Mouse (Mus musculus): ENCODE results near the gene Lrrc8d. TPM values are rescaled to one million over a fixed set of nuclear protein-coding genes. Genes with fewer than 3 reads are reported as not detected.

The Lrrc8d gene
- 28.6 and 33.4 TPM in 2 replicates for polyA plus RNA-seq (2015; fragmentation: Nextera tagmentation; extraction: Ambion mirVana)

DNA sequence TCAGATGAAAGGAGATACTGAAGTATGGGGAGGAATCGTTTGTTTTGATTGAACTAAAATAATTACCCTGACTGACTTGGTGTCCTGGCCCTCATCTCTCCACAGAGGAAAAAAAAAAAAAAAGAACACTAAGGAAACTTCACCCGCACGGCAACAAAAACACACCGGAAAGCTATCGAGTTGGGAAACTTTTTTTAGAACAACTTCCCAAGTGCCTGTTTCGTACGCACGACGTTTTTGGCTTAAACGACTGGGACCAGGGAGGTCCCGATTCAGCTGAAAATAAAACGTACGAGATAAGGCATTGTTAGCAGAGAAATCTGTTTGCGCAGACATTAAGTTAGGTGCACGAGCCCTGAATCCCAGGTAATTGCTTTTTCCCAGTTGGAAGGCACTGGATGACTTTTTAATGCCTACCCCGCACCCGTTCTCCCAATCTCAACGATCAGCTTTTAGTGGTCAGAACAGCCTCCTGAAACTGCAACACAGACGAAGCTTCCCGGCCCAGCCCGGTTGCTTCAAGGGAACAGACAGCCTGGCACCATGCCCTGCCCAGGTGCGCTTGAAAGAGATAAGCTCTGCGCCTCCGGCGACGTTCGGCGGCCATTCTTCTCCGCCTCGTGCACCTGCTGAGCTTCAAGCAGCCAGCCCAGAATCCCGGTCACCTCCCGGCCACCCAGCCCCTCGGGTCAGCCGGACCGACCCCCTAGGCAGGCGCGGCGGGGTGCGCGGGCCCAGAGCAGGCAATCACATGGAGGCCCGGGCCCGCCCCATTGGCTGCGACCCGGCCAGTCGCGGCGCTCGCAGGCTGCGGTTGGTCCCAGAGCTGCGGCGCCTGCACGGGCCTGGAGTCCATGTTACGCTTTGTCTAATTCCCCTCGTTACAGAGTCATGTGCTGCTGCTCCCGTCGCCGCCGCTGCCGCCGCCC is at the start of gene Lrrc8d:
Gene Lrrc8d (plus strand): TSS at position 829 of the 929 bp plus-strand sequence.
- 1% methylated on average over 60 of the region's 60 CpGs for WGBS
- peak within 1 kb of the TSS; percentile 90 for H3K4me2 ChIP-seq (replicated peaks; ENCODE audit: low read depth, low read length)

GRCm38 (mm10) chr5:105650728-105651479 is 48.9 kb upstream of the Lrrc8d start:
- no peaks in the 10 kb centered on the region for H3K27me3 ChIP-seq (ENCODE audit: insufficient read depth, low read length)
- H3K4me1 ChIP-seq (ENCODE audit: insufficient read depth, low read length), result peaks cover 18% of the 10 kb centered on the region; the same call in 1 of the 2 replicates
- no peaks in the 10 kb centered on the region for H3K9me3 ChIP-seq (ENCODE audit: low read length)
- no peak for ATAC-seq (ENCODE audit: low FRiP score, low TSS enrichment)
- WGBS, result 81% methylated on average over 8 of the region's 8 CpGs
- H3K36me3 ChIP-seq (ENCODE audit: insufficient read depth, low read length), result no peaks in the 10 kb centered on the region
- peak overlapping the region; percentile 47; the same call in 1 of the 2 replicates for H3K27ac ChIP-seq (ENCODE audit: low read length)
- peak overlapping the region; percentile 24; the same call in 1 of the 2 replicates for H3K9ac ChIP-seq (replicated peaks; ENCODE audit: low read length)
- H3K4me3 ChIP-seq (ENCODE audit: low read length), result no peak overlapping the region; the same call in 1 of the 2 replicates
- peak overlapping the region; percentile 36 for H3K4me2 ChIP-seq (replicated peaks; ENCODE audit: low read depth, low read length)

More for the DNA sequence above, at the start of gene Lrrc8d:
- H3K9me3 ChIP-seq (ENCODE audit: low read length), result no peaks in the 10 kb centered on the region
- peak within 1 kb of the TSS; percentile 88 for H3K4me3 ChIP-seq (ENCODE audit: low read length)
- no peaks in the 10 kb centered on the region for H3K36me3 ChIP-seq (ENCODE audit: insufficient read depth, low read length)
- H3K9ac ChIP-seq (replicated peaks; ENCODE audit: low read length), result peak within 1 kb of the TSS; percentile 97
- peak within 1 kb of the TSS; percentile 98 for H3K27ac ChIP-seq (ENCODE audit: low read length)
- ATAC-seq (ENCODE audit: low FRiP score, low TSS enrichment), result peak; percentile 92
- peaks cover 41% of the 10 kb centered on the region for H3K4me1 ChIP-seq (ENCODE audit: insufficient read depth, low read length)
- no peaks in the 10 kb centered on the region for H3K27me3 ChIP-seq (ENCODE audit: insufficient read depth, low read length)

GRCm38 (mm10) chr5:105651561-105651991 is 48.2 kb upstream of the Lrrc8d start:
- peaks cover 18% of the 10 kb centered on the region; the same call in 1 of the 2 replicates for H3K4me1 ChIP-seq (ENCODE audit: insufficient read depth, low read length)
- H3K4me3 ChIP-seq (ENCODE audit: low read length), result no peak overlapping the region; the same call in 1 of the 2 replicates
- no peaks in the 10 kb centered on the region for H3K27me3 ChIP-seq (ENCODE audit: insufficient read depth, low read length)
- WGBS, result 16% methylated on average over 11 of the region's 11 CpGs
- H3K9me3 ChIP-seq (ENCODE audit: low read length), result no peaks in the 10 kb centered on the region
- H3K4me2 ChIP-seq (replicated peaks; ENCODE audit: low read depth, low read length), result peak overlapping the region; percentile 36
- H3K9ac ChIP-seq (replicated peaks; ENCODE audit: low read length), result peak overlapping the region; percentile 24; the same call in 1 of the 2 replicates
- peak overlapping the region; percentile 47; the same call in 1 of the 2 replicates for H3K27ac ChIP-seq (ENCODE audit: low read length)
- no peaks in the 10 kb centered on the region for H3K36me3 ChIP-seq (ENCODE audit: insufficient read depth, low read length)
- no peak for ATAC-seq (ENCODE audit: low FRiP score, low TSS enrichment)

- Histone ChIP-seq H3K4me3 (ENCODE audit: low read length) (no peak overlapping the region), H3K27me3 (ENCODE audit: insufficient read depth, low read length) (no peaks in the 10 kb centered on the region), H3K9me3 (ENCODE audit: low read length) (no peaks in the 10 kb centered on the region), H3K36me3 (ENCODE audit: insufficient read depth, low read length) (no peaks in the 10 kb centered on the region), H3K4me1 (ENCODE audit: insufficient read depth, low read length) (peaks cover 13% of the 10 kb centered on the region; the same call in 1 of the 2 replicates), H3K9ac (replicated peaks; ENCODE audit: low read length) (no peak overlapping the region; the same call in 1 of the 2 replicates), H3K27ac (ENCODE audit: low read length) (no peak overlapping the region), H3K4me2 (replicated peaks; ENCODE audit: low read depth, low read length) (peak overlapping the region; percentile 36; the same call in 1 of the 2 replicates)
- WGBS, result 23% methylated on average over 15 of the region's 15 CpGs
- ATAC-seq (ENCODE audit: low FRiP score, low TSS enrichment), result peak; percentile 82
These were observed 45.3 kb upstream of the Lrrc8d start for GRCm38 (mm10) chr5:105654237-105655063.

DNA sequence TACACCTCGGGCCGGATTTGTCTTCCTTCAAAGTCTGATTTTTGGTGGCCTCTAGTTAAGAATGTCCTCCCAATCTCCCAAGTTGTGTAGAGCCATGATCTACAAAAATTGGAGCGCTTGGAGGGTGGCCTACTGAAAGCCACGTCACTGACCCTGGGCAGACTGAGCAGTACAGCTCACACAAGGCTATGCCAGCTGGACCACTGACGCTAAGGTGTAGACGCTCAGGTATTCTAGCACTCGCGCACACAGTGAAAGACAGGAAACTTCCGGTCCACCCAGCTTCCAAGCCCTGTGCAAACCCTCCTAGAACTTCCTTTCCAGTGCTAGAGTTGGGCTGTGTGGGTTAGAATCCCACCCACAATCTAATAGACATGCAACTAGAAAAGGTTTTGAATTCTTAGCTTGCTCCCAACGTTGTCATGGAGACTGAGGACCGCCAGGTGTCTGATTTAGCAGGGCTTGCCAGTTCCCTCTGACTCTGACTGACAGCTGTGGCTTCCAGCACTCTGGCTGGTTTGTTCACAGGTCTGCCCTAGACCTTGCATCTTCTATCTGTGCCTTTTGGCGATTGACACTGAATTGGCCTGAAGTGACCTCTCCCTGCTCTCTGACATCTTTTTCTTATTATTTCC is 44.6 kb upstream of the Lrrc8d start:
- Histone ChIP-seq H3K4me1 (ENCODE audit: insufficient read depth, low read length) (peaks cover 13% of the 10 kb centered on the region; the same call in 1 of the 2 replicates), H3K9ac (replicated peaks; ENCODE audit: low read length) (no peak overlapping the region), H3K27me3 (ENCODE audit: insufficient read depth, low read length) (no peaks in the 10 kb centered on the region), H3K4me3 (ENCODE audit: low read length) (no peak overlapping the region), H3K27ac (ENCODE audit: low read length) (no peak overlapping the region), H3K4me2 (replicated peaks; ENCODE audit: low read depth, low read length) (no peak overlapping the region), H3K36me3 (ENCODE audit: insufficient read depth, low read length) (no peaks in the 10 kb centered on the region), H3K9me3 (ENCODE audit: low read length) (no peaks in the 10 kb centered on the region)
- no peak; the same call in 1 of the 2 replicates for ATAC-seq (ENCODE audit: low FRiP score, low TSS enrichment)
- WGBS, result 74% methylated on average over 12 of the region's 12 CpGs

- Histone ChIP-seq H3K27me3 (ENCODE audit: insufficient read depth, low read length) (no peaks in the 10 kb centered on the region), H3K4me2 (replicated peaks; ENCODE audit: low read depth, low read length) (no peak overlapping the region), H3K4me1 (ENCODE audit: insufficient read depth, low read length) (no peaks in the 10 kb centered on the region), H3K27ac (ENCODE audit: low read length) (no peak overlapping the region), H3K9me3 (ENCODE audit: low read length) (no peaks in the 10 kb centered on the region), H3K36me3 (ENCODE audit: insufficient read depth, low read length) (no peaks in the 10 kb centered on the region), H3K9ac (replicated peaks; ENCODE audit: low read length) (no peak overlapping the region), H3K4me3 (ENCODE audit: low read length) (no peak overlapping the region)
- WGBS, result 91% methylated on average over 5 of the region's 5 CpGs
- no peak for ATAC-seq (ENCODE audit: low FRiP score, low TSS enrichment)
These were observed 37.9 kb upstream of the Lrrc8d start for GRCm38 (mm10) chr5:105661894-105662293.

DNA sequence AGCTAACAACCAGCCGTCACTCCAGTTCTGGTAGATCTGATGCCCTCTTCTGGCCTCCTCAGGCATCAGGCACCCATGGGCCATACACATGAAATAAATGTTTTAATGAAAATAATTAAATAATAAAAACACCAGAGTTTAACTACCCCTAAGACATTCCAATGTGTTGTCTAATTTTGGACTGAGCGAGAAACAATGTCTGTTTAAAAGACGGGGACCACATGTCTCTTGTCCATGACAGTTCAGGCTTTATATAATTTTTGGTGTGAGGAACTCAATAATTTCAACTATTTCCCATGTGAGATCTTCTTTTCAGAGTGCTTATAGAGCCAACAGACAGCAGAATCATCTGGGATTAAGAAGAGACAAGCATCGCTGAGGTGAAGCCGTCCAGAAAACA is 32.8 kb upstream of the Lrrc8d start:
- 93% methylated on average over 5 of the region's 5 CpGs for WGBS
- no peaks in the 10 kb centered on the region for H3K27me3 ChIP-seq (ENCODE audit: insufficient read depth, low read length)
- no peak overlapping the region for H3K4me2 ChIP-seq (replicated peaks; ENCODE audit: low read depth, low read length)

GRCm38 (mm10) chr5:105667411-105667810 is 32.4 kb upstream of the Lrrc8d start:
- WGBS, result 71% methylated on average over 6 of the region's 6 CpGs
- no peaks in the 10 kb centered on the region for H3K9me3 ChIP-seq (ENCODE audit: low read length)
- no peak overlapping the region for H3K4me2 ChIP-seq (replicated peaks; ENCODE audit: low read depth, low read length)
- H3K36me3 ChIP-seq (ENCODE audit: insufficient read depth, low read length), result no peaks in the 10 kb centered on the region
- H3K27ac ChIP-seq (ENCODE audit: low read length), result no peak overlapping the region
- H3K4me1 ChIP-seq (ENCODE audit: insufficient read depth, low read length), result no peaks in the 10 kb centered on the region
- no peak for ATAC-seq (ENCODE audit: low FRiP score, low TSS enrichment)
- no peaks in the 10 kb centered on the region for H3K27me3 ChIP-seq (ENCODE audit: insufficient read depth, low read length)
- no peak overlapping the region for H3K9ac ChIP-seq (replicated peaks; ENCODE audit: low read length)
- no peak overlapping the region for H3K4me3 ChIP-seq (ENCODE audit: low read length)

More for the DNA sequence above, 32.8 kb upstream of the Lrrc8d start:
- H3K4me3 ChIP-seq (ENCODE audit: low read length), result no peak overlapping the region
- H3K27ac ChIP-seq (ENCODE audit: low read length), result no peak overlapping the region
- no peak overlapping the region for H3K9ac ChIP-seq (replicated peaks; ENCODE audit: low read length)
- no peak for ATAC-seq (ENCODE audit: low FRiP score, low TSS enrichment)
- no peaks in the 10 kb centered on the region for H3K36me3 ChIP-seq (ENCODE audit: insufficient read depth, low read length)
- H3K4me1 ChIP-seq (ENCODE audit: insufficient read depth, low read length), result no peaks in the 10 kb centered on the region
- no peaks in the 10 kb centered on the region for H3K9me3 ChIP-seq (ENCODE audit: low read length)
